Comparison of ENCODE assay signal across 29 mouse cellular contexts in the genomic region with DNA sequence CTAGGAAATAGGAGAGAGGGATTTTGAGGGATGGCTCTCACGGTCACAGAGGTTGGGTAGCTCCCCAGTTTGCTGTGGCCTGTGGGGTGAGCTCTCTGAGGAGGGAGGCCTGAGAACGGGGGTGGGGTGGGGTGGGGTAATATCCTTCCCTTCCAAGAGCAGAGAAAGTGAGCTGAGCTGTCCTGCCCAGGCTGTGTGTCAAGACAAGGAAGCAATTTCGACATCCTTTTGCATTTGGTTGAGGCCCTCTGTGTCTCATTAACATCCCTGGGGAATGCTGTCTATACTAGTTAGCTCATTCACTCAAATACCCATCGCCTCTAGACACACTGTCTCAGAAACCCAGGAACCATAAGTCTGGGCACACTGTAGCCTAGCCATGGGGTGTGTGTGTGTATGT.
DNase-seq lines count a peak whose midpoint lies in the region; ATAC-seq and TF ChIP-seq lines count a peak whose summit lies in the region.
"Had no signal": no experiment of that assay in that cellular context is flagged by ENCODE, and none has a peak within 500 bp of the region (broad histone marks: within the 10 kb centered on the region; RNA-seq: fewer than 3 reads in every experiment).

No protein-coding gene starts in this region.

- H3K9me3 ChIP-seq in lung, postnatal 0 days (ENCODE audit: low read length): no peaks in the 10 kb centered on the region
- no peaks in the 10 kb centered on the region for H3K9me3 ChIP-seq in embryonic facial prominence, embryonic 12.5 days
- H3K9me3 ChIP-seq in forebrain, embryonic 10.5 days: 0 out of 2 replicates have a peak, but pooled peaks cover 5% of the 10 kb centered on the region
- H3K9me3 ChIP-seq: forebrain, embryonic 15.5 days; hindbrain, embryonic 12.5 days; kidney, embryonic 15.5 days; liver, embryonic 13.5 days had no signal

- DNase-seq in lung, postnatal 0 days (ENCODE audit: low spot score): peak; percentile 44
- DNase-seq in lung, postnatal 14 days: no peak
- no peak for DNase-seq in Patski (ENCODE audit: low read depth, low spot score)
- no peak for DNase-seq in yolk sac, embryonic 10.5 days (ENCODE audit: low spot score)
- DNase-seq in right cerebral cortex, adult 2 months (ENCODE audit: low spot score in 2 of 2): no peak
- no peak for DNase-seq in forebrain, embryonic 10.5 days (ENCODE audit: extremely low spot score, low spot score)
- DNase-seq: adrenal gland, adult 8-10 months; cerebellum, adult 8-10 months; cerebellum, postnatal 25 days; embryo, embryonic 11 days; gastrocnemius, postnatal 25 days; heart, adult 18-20 months; heart, postnatal 36 days; kidney, postnatal 25 days; liver, embryonic 13.5 days; lung, adult 18-20 months; lung, postnatal 10 days; thymus, adult 2 months; thymus, postnatal 36 days had no signal

- no peak overlapping the region for H3K4me3 ChIP-seq in lung, postnatal 0 days (ENCODE audit: low read depth, low read length)
- H3K4me3 ChIP-seq in embryonic facial prominence, embryonic 12.5 days: no peak overlapping the region
- no peak overlapping the region for H3K4me3 ChIP-seq in forebrain, embryonic 10.5 days
- H3K4me3 ChIP-seq: forebrain, embryonic 15.5 days; hindbrain, embryonic 12.5 days; kidney, embryonic 15.5 days; liver, embryonic 13.5 days; midbrain, embryonic 13.5 days had no signal

- in situ Hi-C loops in Patski (cut with MboI; ENCODE audit: low pct_unique_long_range_greater_than_20kb): no loop called here

- WGBS in lung, postnatal 0 days: 61% methylated on average over 4 of the region's 4 CpGs
- 50% methylated on average over 4 of the region's 4 CpGs for WGBS in embryonic facial prominence, embryonic 12.5 days
- WGBS in forebrain, embryonic 10.5 days: 83% methylated on average over 4 of the region's 4 CpGs

- no peaks in the 10 kb centered on the region for H3K36me3 ChIP-seq in lung, postnatal 0 days (ENCODE audit: insufficient read depth, low read length)
- no peaks in the 10 kb centered on the region for H3K36me3 ChIP-seq in embryonic facial prominence, embryonic 12.5 days
- no peaks in the 10 kb centered on the region for H3K36me3 ChIP-seq in forebrain, embryonic 10.5 days (replicated peaks)
- H3K36me3 ChIP-seq: forebrain, embryonic 15.5 days; hindbrain, embryonic 12.5 days; kidney, embryonic 15.5 days; liver, embryonic 13.5 days; midbrain, embryonic 13.5 days had no signal

- TF ChIP-seq EP300 in lung, postnatal 0 days (IDR thresholded peaks at IDR 0.05): no peak

- H3K9ac ChIP-seq in lung, postnatal 0 days (replicated peaks; ENCODE audit: low read depth): no peak overlapping the region
- no peak overlapping the region for H3K9ac ChIP-seq in embryonic facial prominence, embryonic 12.5 days
- H3K9ac ChIP-seq: forebrain, embryonic 15.5 days; hindbrain, embryonic 12.5 days; kidney, embryonic 15.5 days; liver, embryonic 13.5 days; midbrain, embryonic 13.5 days had no signal

- CTCF ChIA-PET in Patski (lab: Charles Lee): no interaction called here

- ATAC-seq in lung, postnatal 0 days: no peak; the same call in 1 of the 2 replicates
- ATAC-seq in Patski: peak; percentile 28
- no peak for ATAC-seq in embryonic facial prominence, embryonic 12.5 days (ENCODE audit: insufficient number of reproducible peaks, insufficient read depth, low FRiP score, low TSS enrichment)
- ATAC-seq in megakaryocyte progenitor cell, adult 5-6 weeks (replicated peaks; ENCODE audit: poor library complexity): peak; percentile 85
- ATAC-seq: activated CD4-positive, CD25-positive, alpha-beta regulatory T cell, adult 4 months; CD4-positive, CD25-positive, alpha-beta regulatory T cell, adult 4 months; forebrain, embryonic 15.5 days; intestine, embryonic 16.5 days; midbrain, embryonic 13.5 days had no signal

- TF ChIP-seq CTCF in lung, postnatal 0 days (IDR thresholded peaks at IDR 0.05): no peak
- TF ChIP-seq CTCF in Patski (IDR thresholded peaks at IDR 0.05): no peak

- H3K27me3 ChIP-seq in lung, postnatal 0 days (replicated peaks; ENCODE audit: insufficient read depth, low read length): no peaks in the 10 kb centered on the region
- H3K27me3 ChIP-seq in Patski: no peaks in the 10 kb centered on the region
- no peaks in the 10 kb centered on the region for H3K27me3 ChIP-seq in embryonic facial prominence, embryonic 12.5 days
- no peaks in the 10 kb centered on the region for H3K27me3 ChIP-seq in forebrain, embryonic 10.5 days (ENCODE audit: poor library complexity, severe bottlenecking)
- H3K27me3 ChIP-seq: forebrain, embryonic 15.5 days; hindbrain, embryonic 12.5 days; kidney, embryonic 15.5 days; liver, embryonic 13.5 days; midbrain, embryonic 13.5 days had no signal

- POLR2A ChIA-PET in Patski (lab: Charles Lee): no interaction called here

- no peaks in the 10 kb centered on the region for H3K4me1 ChIP-seq in lung, postnatal 0 days (ENCODE audit: insufficient read depth, low read depth, low read length)
- peaks cover 16% of the 10 kb centered on the region; the same call in 1 of the 2 replicates for H3K4me1 ChIP-seq in embryonic facial prominence, embryonic 12.5 days
- peaks cover 11% of the 10 kb centered on the region; the same call in 1 of the 2 replicates for H3K4me1 ChIP-seq in forebrain, embryonic 10.5 days
- H3K4me1 ChIP-seq: forebrain, embryonic 15.5 days; liver, embryonic 13.5 days; midbrain, embryonic 13.5 days had no signal

- no peak overlapping the region for H3K4me2 ChIP-seq in lung, postnatal 0 days (replicated peaks; ENCODE audit: low read depth, low read length)
- H3K4me2 ChIP-seq in embryonic facial prominence, embryonic 12.5 days (replicated peaks): no peak overlapping the region
- H3K4me2 ChIP-seq: forebrain, embryonic 15.5 days; heart, embryonic 11.5 days; hindbrain, embryonic 12.5 days; kidney, embryonic 15.5 days; liver, embryonic 13.5 days; midbrain, embryonic 13.5 days had no signal

- no peak overlapping the region for H3K27ac ChIP-seq in lung, postnatal 0 days (ENCODE audit: low read length)
- H3K27ac ChIP-seq in embryonic facial prominence, embryonic 12.5 days: peak overlapping the region; percentile 8; the same call in 1 of the 2 replicates
- no peak overlapping the region for H3K27ac ChIP-seq in forebrain, embryonic 10.5 days
- H3K27ac ChIP-seq: forebrain, embryonic 15.5 days; hindbrain, embryonic 12.5 days; kidney, embryonic 15.5 days; liver, embryonic 13.5 days; midbrain, embryonic 13.5 days had no signal

Comparison
In these comparisons a context has a peak if more than half of its experiments do, and no peak if none do; other contexts are left out.
1. ATAC-seq: peak in Patski (single experiment) and megakaryocyte progenitor cell, adult 5-6 weeks (single experiment); none in lung, postnatal 0 days (single experiment) and embryonic facial prominence, embryonic 12.5 days (single experiment).